Comparison of ENCODE assay signal across 8 mouse cellular contexts in the genomic region with DNA sequence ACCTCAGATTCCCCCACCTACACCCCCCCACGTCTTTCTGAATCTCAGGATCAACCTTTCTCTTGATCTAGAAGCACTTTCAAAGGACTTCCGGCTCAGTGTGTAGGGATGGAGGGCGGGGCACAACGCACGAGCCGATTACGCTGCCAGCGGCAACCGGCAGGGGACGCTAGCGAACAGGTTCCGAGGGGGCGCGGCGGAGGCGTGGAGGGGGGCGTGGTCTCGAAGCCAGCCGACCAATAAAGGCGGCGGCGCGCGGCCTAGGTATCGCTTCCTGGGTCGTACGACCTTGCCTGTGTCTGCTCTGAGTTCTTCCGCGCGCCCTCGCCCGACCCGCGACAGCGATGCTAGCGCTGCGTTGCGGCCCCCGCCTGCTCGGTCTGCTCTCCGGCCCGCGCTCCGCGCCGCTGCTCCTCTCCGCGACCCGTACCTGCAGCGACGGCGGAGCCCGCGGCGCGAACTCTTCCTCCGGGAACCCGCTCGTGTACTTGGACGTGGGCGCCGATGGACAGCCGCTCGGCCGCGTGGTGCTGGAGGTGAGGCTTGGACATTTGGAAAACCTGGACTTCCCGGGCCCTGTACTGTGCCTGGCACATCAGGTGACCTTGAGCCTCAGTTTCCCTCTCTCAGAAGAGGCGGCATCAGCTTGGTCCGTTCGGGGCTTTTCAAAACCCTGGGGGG. TPM values are rescaled to one million over a fixed set of nuclear protein-coding genes. Genes with fewer than 3 reads are reported as not detected.
A peak's percentile ranks its signal among the peaks of the same experiment; 100 is the strongest.
DNase-seq lines count a peak whose midpoint lies in the region; ATAC-seq lines count a peak whose summit lies in the region.

A gene (plus strand): TSS at position 267 of the 681 bp plus-strand sequence.

- H3K4me3 ChIP-seq in hindbrain, embryonic 13.5 days: peak within 1 kb of the TSS; percentile 82

- H3K27me3 ChIP-seq in hindbrain, embryonic 13.5 days: no peaks in the 10 kb centered on the region

- DNase-seq in NIH3T3 (ENCODE audit: low read depth): peak; percentile 95
- peak; percentile 99 to 100 for DNase-seq in cerebellum, postnatal 10 days
- peak; percentile 86 to 96 for DNase-seq in frontal cortex, postnatal 14 days (ENCODE audit: low spot score in 2 of 2)
- peak; percentile 98 to 99 for DNase-seq in layer of hippocampus, postnatal 25 days (ENCODE audit: extremely low spot score in 1 of 2, low spot score in 1 of 2)
- peak; percentile 95 for DNase-seq in lung, postnatal 25 days (ENCODE audit: low spot score)
- peak; percentile 98 for DNase-seq in retina, embryonic 14.5 days (ENCODE audit: low spot score)
- peak; percentile 100 for DNase-seq in thymus, postnatal 4 days

- under 1% methylated on average over 66 of the region's 70 CpGs for WGBS in hindbrain, embryonic 13.5 days

- H3K9me3 ChIP-seq in hindbrain, embryonic 13.5 days: no peaks in the 10 kb centered on the region

- H3K36me3 ChIP-seq in hindbrain, embryonic 13.5 days: peaks cover 32% of the 10 kb centered on the region

- H3K27ac ChIP-seq in hindbrain, embryonic 13.5 days: peak within 1 kb of the TSS; percentile 66

- peaks cover 28% of the 10 kb centered on the region for H3K4me1 ChIP-seq in hindbrain, embryonic 13.5 days (replicated peaks)

- ATAC-seq in hindbrain, embryonic 13.5 days (ENCODE audit: low FRiP score): peak; percentile 89

- peak within 1 kb of the TSS; percentile 86 for H3K9ac ChIP-seq in hindbrain, embryonic 13.5 days

- peak within 1 kb of the TSS; percentile 98 for H3K4me2 ChIP-seq in hindbrain, embryonic 13.5 days

RNA-seq across cellular contexts. Expression of the gene that starts here (rescaled TPM):
- polyA plus RNA-seq in hindbrain, embryonic 13.5 days (2015; fragmentation: Nextera tagmentation; extraction: Ambion mirVana): 28.0 and 32.0 TPM in 2 replicates
- 10 to 100 TPM; 26.0 to 27.7 TPM for total RNA-seq in layer of hippocampus, postnatal 25 days (2021)

Comparison
In these comparisons a context has a peak if more than half of its experiments do, and no peak if none do; other contexts are left out.
1. Peak in every context shown above with its lines: DNase-seq, ATAC-seq, H3K4me3 ChIP-seq and H3K27ac ChIP-seq.